Mouse (Mus musculus) lung, embryonic 14.5 days (tissue): ENCODE measurements at regions not wholly inside any gene's neighbourhood (a gene's known extent, or its start where the extent isn't known, plus 50 kb on each side); places are given as distances from the start of the nearest gene placed in this dataset.
A peak's percentile ranks its signal among the peaks of the same experiment; 100 is the strongest.

Experiments used
- ATAC-seq: fragments of 200-750 bp; cut with Nextera tagmentation; 2 replicates; pipeline ENCODE4 v1.8.0; 2017; ENCODE audit warnings: mild to moderate bottlenecking, moderate TSS enrichment, moderate library complexity; ENCODE audit not compliant: insufficient read depth
- DNase-seq: peaks from one replicate; pipeline ENCODE4 v3.0.0-alpha.2; 2015
- H3K27ac ChIP-seq: fragments of 300-500 bp; sonication (generic); 2 replicates; pipeline ENCODE4 v1.5.1; 2014; ENCODE audit warnings: low read depth, mild to moderate bottlenecking, moderate library complexity
- H3K27me3 ChIP-seq: fragments of 300-500 bp; sonication (generic); 2 replicates; pipeline ENCODE4 v1.6.1; 2014; ENCODE audit warnings: low read length, control low read depth; ENCODE audit not compliant: insufficient read depth
- H3K36me3 ChIP-seq: fragments of 300-500 bp; sonication (generic); 2 replicates; pipeline ENCODE4 v1.6.1; 2014; ENCODE audit warnings: control low read depth; ENCODE audit not compliant: insufficient read depth
- H3K4me1 ChIP-seq: fragments of 300-500 bp; sonication (generic); 2 replicates; pipeline ENCODE4 v1.6.1; 2014; ENCODE audit warnings: antibody characterized with exemption, control low read depth; ENCODE audit not compliant: insufficient read depth
- H3K4me2 ChIP-seq: fragments of 300-500 bp; sonication (generic); 2 replicates; pipeline ENCODE4 v1.6.1; 2014; ENCODE audit warnings: mild to moderate bottlenecking
- H3K4me3 ChIP-seq: fragments of 300-500 bp; sonication (generic); 2 replicates; pipeline ENCODE4 v1.5.1; 2014; ENCODE audit warnings: low read depth, low read length
- H3K9ac ChIP-seq: fragments of 300-500 bp; sonication (generic); 2 replicates; pipeline ENCODE4 v1.6.1; 2014
- H3K9me3 ChIP-seq: fragments of 300-500 bp; sonication (generic); 2 replicates; pipeline ENCODE4 v1.6.1; 2016; ENCODE audit warnings: low read depth, low read length, control low read depth
- CTCF ChIP-seq: IDR thresholded peaks from 2 replicates; pipeline ENCODE4 v1.5.1; 2016; ENCODE audit warnings: antibody characterized with exemption, low read depth
- WGBS: fragments of 180-500 bp; shearing (Covaris S2); extraction: QIAGEN DNeasy Blood & Tissue Kit; methylation state at CpG from one replicate; pipeline ENCODE4 v1.1.7; 2014; 5-methylcytosine and 5-hydroxymethylcytosine counted together

DNA sequence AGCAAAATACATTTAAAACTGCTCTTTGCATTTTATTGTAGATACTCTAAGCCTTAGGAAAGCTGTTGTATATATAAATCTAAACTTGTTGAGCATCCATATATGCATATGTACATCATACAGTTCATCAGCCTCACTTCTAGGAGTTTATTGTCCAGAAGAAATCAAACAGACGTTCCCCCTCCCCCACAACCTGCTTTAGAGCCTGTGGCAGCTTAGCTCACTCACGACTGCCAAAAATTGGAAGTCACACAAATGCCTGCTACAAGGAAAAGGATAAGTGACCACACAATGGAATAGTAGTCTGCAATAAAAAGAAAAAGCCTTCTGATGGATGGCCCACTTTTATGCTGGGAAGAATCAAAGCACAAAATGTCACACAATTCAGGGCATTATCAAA is 267.8 kb downstream of the Tcerg1l start:
- Histone ChIP-seq H3K4me1 (no peaks in the 10 kb centered on the region), H3K27me3 (no peaks in the 10 kb centered on the region), H3K9ac (no peak overlapping the region), H3K4me3 (no peak overlapping the region), H3K36me3 (no peaks in the 10 kb centered on the region), H3K27ac (no peak overlapping the region), H3K4me2 (no peak overlapping the region), H3K9me3 (no peaks in the 10 kb centered on the region)
- TF ChIP-seq CTCF: no peak
- ATAC-seq: no peak
- no peak for DNase-seq
- WGBS: 47% methylated on average over 2 of the region's 2 CpGs

DNA sequence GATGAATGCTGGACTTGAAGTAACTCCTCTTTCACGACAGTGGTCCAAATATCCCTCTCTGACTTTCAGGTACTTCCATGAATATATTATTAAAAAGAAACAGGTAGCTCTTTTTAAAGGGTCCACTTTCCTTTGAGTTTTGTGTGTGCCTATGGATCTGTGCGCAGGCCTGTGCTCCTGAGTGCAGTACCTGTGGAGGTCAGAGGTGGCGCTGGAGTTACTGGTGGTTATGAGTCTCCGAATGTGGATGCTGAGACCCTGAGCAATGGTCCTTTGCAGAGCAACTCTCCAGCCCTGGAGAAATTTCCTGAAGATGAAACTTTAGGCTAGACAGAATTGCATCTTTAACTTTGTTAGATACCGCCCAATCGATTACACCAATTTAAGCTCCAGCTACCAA is 264.1 kb downstream of the Tcerg1l start:
- ATAC-seq (no peak), DNase-seq (no peak)
- H3K9me3 ChIP-seq: no peaks in the 10 kb centered on the region
- no peaks in the 10 kb centered on the region for H3K4me1 ChIP-seq
- 0 out of 2 replicates have a peak, but pooled peaks have one; percentile 19 for TF ChIP-seq CTCF
- H3K9ac ChIP-seq: no peak overlapping the region
- no peak overlapping the region for H3K27ac ChIP-seq
- H3K36me3 ChIP-seq: no peaks in the 10 kb centered on the region
- H3K4me3 ChIP-seq: no peak overlapping the region
- H3K27me3 ChIP-seq: no peaks in the 10 kb centered on the region
- 86% methylated on average over 6 of the region's 6 CpGs for WGBS
- H3K4me2 ChIP-seq: no peak overlapping the region

- H3K36me3 ChIP-seq: no peaks in the 10 kb centered on the region
- no peak overlapping the region for H3K4me2 ChIP-seq
- no peaks in the 10 kb centered on the region for H3K27me3 ChIP-seq
- no peak overlapping the region for H3K27ac ChIP-seq
- DNase-seq: peak; percentile 1
- no peak overlapping the region for H3K4me3 ChIP-seq
- H3K9me3 ChIP-seq: no peaks in the 10 kb centered on the region
- no peaks in the 10 kb centered on the region for H3K4me1 ChIP-seq
- H3K9ac ChIP-seq: no peak overlapping the region
- 55% methylated on average over 1 of the region's 1 CpGs for WGBS
- no peak for ATAC-seq
- TF ChIP-seq CTCF: no peak
Observed at GRCm38 (mm10) chr7:138137934-138138333, 259.6 kb downstream of the Tcerg1l start.

DNA sequence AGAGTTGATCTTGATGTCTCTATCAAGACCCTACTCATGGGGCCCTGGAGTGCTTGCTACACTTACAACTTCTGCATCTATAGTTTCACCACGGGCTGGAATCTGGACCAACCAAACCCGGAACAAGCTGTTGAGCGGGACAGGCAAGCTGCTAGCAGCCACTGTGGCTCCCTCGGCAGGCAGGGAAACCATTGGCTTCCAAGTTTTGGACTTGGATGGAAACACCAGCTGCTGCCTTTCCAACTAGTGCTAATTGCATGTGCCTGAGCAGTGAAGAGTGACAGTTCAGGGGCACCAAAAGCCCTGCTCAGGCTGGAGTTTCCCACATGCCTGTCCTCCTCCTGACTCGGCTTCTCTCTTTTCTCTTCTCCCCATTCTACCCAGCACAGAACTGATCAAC is 257.8 kb downstream of the Tcerg1l start:
- no peaks in the 10 kb centered on the region for H3K4me1 ChIP-seq
- no peak overlapping the region for H3K27ac ChIP-seq
- H3K4me3 ChIP-seq: no peak overlapping the region
- no peak overlapping the region for H3K4me2 ChIP-seq
- no peak for TF ChIP-seq CTCF
- no peak for ATAC-seq
- no peak for DNase-seq
- no peak overlapping the region for H3K9ac ChIP-seq
- H3K36me3 ChIP-seq: no peaks in the 10 kb centered on the region
- no peaks in the 10 kb centered on the region for H3K9me3 ChIP-seq
- no peaks in the 10 kb centered on the region for H3K27me3 ChIP-seq
- 77% methylated on average over 5 of the region's 5 CpGs for WGBS

DNA sequence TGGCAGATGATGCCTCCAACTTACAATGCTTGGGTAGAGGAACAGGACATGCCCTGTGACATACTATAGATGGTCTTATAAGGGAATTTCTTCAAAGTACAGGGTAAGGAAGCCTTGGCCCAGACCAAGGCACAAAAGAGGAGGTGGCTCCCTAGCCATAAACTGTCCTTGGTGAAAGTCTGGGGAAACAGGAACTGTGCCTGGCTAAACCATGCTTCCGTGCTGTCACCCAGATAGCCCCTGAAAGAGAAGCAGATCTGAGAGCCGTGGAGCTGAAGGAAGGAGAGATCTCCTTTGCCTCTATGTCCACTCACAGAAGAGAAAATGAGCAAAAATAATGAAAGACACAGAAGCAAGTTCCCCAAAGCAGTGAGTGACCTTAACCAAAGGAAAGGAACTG is 248.0 kb downstream of the Tcerg1l start:
- H3K36me3 ChIP-seq: no peaks in the 10 kb centered on the region
- no peaks in the 10 kb centered on the region for H3K27me3 ChIP-seq
- WGBS: 62% methylated on average over 2 of the region's 2 CpGs
- H3K4me3 ChIP-seq: no peak overlapping the region
- H3K4me2 ChIP-seq: no peak overlapping the region
- no peak for TF ChIP-seq CTCF
- no peaks in the 10 kb centered on the region for H3K9me3 ChIP-seq
- ATAC-seq (no peak), DNase-seq (no peak)
- no peak overlapping the region for H3K9ac ChIP-seq
- H3K4me1 ChIP-seq: no peaks in the 10 kb centered on the region
- H3K27ac ChIP-seq: no peak overlapping the region

DNA sequence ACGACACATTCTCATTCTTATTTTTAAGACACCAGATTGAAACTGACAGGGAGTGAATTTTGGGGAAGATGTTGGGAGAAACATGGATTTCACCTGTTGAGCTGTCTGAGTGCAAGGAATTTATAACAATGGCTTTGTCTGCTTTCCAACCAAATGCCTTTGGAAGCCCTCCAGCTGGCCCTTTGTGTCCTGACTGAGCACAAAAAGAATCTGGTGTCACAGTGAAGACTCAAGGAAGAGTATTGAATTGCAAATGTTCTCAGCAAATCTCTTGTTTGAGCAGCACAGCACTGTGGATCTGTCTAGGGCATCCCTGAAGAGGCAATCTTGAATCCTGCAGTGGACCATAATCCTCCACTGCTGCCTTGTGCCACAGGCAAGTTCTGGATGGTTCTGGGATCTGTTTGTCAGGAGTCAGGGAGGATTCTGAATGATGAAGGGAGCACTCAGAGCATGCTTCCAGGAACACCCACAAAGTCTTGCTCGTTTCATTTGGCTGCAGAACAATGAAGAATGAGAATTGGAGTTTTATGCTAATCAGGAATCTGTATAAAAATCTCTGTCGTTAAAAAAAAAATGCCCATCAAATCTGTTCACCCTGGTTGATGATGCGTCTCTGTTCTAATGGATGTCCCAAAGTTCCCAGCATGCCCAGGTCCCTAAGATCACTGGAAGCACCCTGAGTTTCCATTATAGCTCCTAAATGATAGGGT is 243.9 kb downstream of the Tcerg1l start:
- ATAC-seq: no peak
- H3K9ac ChIP-seq: no peak overlapping the region
- no peak overlapping the region for H3K4me2 ChIP-seq
- H3K36me3 ChIP-seq: no peaks in the 10 kb centered on the region
- no peaks in the 10 kb centered on the region for H3K9me3 ChIP-seq
- TF ChIP-seq CTCF: no peak
- H3K4me3 ChIP-seq: no peak overlapping the region
- WGBS: 70% methylated on average over 4 of the region's 4 CpGs
- H3K27me3 ChIP-seq: no peaks in the 10 kb centered on the region
- no peak for DNase-seq
- no peak overlapping the region for H3K27ac ChIP-seq
- H3K4me1 ChIP-seq: no peaks in the 10 kb centered on the region
